Mouse (Mus musculus): ENCODE measurements around the gene Rnf10.

The Rnf10 gene

DNA sequence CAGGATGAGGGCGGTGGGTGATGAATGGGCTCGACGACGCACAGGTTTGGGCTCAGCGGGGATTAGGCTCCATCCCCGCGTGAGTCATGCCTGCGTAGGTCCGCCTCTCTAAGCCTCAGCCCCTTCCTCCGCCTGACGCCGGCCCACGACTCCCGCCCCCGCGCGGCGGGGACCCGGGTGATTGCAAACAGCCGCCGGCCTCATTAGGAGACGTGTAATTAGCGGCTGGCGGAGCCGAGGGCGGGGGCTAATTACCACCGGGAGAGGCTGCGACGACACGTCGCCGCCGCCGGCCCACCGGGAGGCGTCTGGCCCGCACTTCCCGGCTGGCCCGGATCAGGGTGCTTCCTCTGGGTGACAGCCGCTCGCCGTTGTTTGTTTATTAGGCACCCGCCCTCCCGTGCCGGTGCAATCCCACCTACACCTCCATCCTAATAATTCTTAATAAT is 37.4 kb downstream of the Rnf10 start:
- DNase-seq (ENCODE audit: low read depth): peak; percentile 78

DNA sequence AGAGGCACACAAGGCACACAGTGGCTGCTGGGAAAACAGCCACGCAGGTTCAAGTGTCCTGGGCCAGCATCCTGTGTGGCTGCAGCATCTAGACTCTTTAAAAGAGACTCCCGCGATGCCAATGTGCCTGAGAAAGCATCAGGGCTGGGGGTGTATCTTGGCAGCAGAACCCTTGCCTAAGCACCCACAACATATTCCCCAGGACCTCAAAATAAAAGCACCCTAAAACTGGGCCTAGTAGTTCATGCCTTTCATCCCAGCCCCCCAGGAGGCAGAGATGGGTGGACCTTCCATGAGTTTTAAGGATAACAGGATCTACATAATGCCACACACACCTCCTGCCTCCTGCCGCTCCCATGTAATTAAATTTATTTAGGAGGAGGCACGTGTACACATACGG is 38.2 kb downstream of the Rnf10 start:
- DNase-seq (ENCODE audit: low read depth): no peak

DNA sequence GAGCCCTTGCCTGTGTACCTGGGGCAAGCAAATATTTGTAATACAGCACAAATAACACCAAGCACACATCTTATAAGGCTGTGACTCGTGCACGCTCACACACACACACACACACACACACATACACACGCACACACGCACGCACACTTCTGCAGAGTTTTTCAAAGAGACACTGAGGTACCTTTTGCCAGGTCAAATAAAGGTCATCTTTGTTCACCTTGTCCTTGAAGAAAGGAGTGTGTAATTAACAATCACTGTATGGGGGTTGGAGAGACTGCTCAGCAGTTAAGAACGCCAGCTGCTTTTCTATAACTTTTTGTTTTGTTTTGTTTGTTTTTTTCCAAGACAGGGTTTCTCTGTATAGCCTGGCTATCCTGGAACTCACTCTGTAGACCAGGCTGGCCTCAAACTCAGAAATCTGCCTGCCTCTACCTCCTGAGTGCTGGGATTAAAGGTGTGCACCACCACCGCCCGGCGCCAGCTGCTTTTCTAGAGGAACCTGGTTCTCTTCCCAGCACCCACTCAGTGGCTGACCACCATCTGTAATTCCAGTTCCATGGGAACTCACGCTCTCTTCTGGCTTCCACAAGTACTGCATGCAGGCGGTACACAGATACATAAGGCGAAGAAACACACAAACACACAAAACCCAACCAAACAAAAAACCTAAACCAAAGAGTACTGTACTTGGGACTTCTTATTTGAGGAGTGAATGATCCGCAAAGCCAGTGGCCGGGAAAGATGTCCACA is 39.5 kb downstream of the Rnf10 start:
- DNase-seq (ENCODE audit: low read depth): no peak

DNA sequence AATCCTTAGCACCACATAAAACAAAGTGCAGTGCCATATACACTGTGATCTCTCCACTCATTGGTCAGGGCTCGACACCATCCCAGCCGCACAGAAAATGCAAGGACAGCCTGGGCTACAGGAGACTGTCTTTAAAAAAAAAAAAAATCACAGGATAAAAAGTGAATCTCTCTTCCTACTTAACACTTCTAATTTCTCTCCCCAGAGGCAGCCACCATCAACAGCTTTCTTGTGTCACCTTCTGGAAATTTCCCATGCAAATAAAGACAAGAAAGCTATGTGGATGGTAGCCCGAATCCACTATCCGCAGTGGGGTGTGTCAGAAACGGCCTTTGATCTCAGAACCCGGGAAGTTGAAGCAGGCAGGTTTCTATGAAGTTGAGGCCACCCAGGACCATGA is 40.2 kb downstream of the Rnf10 start:
- no peak for DNase-seq (ENCODE audit: low read depth)

DNA sequence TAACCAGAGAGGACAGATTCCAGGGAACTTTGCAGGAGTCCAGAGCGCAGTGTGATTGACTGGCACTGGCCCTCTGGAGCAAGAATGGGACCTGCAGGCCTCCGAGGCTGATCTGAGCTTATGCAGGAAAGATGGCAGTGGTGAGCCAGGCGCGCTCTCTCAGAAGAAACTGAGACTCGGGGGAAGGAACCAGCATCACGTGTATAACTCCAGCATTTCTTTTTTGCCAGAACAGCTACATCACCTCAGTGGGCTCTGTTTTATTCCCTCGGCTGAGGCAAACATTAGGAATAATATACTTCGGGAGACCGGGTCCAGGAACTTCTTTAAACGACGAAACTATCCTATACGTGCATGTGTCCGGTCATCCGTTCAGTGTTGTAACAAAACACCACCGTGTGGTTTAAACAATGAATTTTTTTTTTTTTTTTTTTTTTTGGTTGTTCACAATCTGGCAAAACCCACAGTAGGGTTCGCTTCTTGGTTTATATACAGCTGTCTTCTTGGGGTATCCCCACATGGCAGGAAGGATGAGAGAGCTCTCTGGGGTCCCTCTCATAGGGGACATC is 41.1 kb downstream of the Rnf10 start:
- DNase-seq (ENCODE audit: low read depth): no peak

DNA sequence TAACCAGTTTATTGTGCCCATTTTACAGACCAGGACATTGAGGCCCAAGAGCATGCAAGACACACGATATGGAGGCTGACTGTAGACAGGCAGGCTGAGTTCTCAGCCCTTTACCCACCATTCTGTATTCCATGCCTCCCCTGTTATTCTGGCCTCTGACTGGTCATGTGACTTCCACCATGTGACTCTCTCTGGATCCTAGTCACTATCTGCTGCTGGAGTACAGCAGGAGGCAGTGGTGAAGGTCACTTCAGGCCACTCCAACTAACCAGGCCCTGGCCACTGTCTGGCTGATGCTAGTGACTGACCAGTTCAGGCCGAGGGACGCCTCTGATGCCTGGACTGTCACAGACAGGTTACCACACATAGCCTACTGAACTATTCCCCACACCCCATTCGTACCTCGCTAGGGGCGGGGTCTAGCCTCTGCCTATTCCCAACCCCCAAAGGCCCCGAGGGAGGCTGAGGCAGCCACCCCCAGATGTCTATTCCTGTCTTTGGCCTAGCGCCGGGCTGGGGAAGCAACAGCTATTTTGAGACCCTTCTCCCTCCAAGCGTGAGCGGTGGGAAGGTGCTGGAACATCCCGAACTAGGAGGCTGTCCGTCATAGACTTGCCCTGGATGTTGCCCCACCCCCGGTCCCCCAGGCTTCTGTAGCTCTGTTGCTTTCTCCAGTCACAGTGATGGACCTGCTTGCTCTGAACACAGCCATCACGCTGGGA is 41.7 kb downstream of the Rnf10 start:
- no peak for DNase-seq (ENCODE audit: low read depth)

DNA sequence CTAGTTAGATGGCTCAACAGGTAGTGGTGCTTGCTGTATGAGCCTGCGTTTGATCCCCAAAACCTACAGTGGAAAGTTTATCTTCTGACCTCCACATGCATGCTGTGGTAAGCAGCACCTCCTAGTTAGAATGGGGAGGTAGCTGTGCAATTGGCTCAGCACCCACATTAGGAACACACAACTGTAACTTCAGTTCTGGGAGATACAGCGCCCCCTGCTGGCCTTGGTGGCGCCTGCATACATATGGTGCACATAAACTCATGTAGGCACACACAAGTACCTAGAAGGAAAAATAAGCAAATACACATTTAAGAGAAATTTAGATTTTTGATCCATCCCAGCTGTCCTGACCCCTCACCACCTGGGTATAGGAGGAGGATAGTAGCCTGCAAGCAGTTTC is 50.2 kb downstream of the Rnf10 start:
- DNase-seq (ENCODE audit: low read depth): no peak

DNA sequence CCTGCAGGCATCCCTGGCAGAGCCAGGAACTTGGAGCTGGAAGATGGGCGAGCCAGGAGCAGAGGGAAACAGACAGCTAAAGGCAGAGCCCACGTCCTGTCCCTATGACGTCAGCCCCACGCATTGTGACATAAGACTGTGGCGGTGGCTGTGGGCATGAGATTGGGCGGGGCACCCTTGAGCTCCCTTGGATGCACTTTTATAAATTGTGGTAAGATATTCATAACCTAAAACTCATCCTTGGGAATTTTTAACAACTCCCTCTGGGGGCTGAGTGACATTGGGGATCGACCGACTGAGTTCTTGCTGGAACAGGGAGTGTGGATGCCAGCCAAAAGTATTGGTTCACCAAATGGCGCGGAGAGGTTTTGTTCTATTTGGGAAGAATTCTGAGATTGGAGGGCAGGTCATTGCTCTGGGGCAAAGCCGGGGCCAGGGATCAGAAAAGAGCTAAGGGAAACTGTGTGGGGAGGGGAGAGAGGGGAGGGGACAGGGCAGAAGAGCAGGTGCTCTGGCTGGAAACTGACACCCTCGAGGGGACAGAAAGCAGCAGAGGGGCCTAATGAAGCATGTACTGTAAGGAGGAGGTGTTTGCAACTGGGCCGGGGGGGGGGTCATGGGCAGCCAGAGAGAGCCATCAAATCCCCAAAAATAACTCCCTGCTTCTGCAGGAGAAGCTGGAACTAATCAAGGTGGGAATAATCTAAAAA is 51.6 kb downstream of the Rnf10 start:
- DNase-seq (ENCODE audit: low read depth): no peak

DNA sequence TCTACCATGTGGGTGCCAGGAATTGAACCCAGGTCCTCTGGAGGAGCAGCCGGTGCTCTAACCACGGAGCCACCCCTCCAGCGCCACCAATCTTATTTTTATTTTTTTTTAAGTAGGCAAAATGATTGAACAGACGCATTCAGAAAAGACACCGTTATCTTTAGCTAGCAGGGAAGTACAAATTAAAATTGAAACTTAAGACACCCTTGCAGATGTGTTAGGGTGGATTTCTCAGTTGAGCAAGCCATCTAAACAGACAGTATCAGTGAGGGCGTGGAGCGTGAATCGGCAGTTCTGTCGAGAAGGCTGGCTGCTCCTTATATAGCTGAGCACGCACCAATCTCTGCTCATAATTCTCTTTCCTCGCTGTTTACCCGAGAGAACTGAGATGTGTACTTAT is 54.7 kb downstream of the Rnf10 start:
- no peak for DNase-seq (ENCODE audit: low read depth)

DNA sequence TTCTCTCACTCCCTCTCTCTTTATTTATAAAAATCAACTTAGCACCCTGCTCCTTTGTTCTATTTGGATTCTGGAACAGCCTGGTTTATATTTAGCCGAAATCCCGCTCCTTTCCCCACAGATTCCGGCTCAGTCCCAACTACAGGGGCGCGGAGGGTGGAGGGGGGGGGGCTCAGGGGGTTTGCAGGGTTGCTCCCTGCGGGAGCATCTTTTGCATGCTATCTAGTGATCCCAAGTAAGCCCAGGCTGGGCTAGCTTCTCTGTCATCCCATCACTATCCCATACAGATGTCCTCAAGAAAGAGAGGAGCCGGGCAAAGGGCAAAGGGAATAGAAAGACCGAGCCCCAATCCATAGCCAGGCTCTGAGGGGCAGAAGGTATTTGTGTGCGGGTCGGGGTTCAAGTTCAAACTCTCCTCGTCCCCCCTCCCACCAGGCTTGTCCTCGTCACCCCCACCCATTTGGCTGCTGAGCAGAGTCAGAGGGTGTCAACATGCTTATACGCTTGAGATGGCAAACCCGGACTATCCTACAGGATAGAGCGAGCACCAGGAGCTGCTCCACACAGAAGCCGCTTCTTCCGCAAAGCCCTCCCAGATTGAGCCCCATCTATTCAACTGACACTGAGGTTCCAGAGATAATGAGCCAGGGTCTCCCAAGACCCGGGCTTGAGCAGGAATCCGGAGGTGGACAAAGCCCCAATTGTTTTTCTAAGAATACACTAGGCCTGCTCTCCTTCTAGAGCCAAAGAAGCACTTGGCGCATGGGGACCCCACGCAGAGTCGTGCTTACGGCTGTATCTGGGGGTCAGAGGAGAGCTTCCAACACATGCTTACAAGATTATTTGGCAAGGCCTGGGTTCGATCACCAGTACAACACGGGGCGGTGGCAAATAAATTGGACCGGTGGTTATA is 57.2 kb downstream of the Rnf10 start:
- DNase-seq (ENCODE audit: low read depth): no peak

DNA sequence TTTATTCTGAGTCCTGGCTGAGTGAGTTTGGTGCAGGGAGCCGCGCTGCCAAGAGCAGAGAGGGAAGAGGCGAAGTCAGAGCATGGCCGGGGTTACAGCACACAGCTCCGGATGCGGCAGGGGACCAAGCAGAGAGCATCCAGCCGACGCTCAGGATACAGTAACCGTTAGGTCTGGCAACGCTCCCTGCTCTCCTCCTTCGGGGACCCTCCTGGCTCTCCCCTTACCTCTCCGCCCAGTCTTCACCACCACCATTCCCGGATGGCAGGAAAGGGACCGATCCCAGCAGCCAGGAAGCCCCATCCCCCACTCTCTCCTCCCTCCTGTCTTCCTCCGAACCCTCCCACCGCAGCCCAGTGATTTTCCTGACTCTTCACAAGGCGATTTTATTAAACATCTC is 57.8 kb downstream of the Rnf10 start:
- DNase-seq (ENCODE audit: low read depth): no peak

DNA sequence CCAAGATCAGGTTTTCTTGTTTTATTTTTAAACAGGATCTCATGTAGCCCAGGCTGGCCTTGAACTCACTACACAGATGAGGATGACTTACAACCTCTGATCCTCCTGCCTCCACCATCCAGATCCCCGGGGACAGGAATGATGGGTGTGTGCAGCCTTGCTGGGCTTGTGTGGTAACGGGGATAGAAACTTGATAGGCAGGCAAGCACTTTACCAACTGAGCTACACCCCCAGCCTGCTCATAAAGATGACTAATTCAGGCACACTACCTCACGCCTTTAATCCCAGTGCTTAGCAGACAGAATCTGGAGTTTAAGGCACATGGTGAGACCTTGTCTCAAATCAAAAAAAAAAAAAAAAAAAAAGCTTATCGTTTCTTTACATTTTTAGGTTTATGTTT is 59.8 kb downstream of the Rnf10 start:
- no peak for DNase-seq (ENCODE audit: low read depth)

DNA sequence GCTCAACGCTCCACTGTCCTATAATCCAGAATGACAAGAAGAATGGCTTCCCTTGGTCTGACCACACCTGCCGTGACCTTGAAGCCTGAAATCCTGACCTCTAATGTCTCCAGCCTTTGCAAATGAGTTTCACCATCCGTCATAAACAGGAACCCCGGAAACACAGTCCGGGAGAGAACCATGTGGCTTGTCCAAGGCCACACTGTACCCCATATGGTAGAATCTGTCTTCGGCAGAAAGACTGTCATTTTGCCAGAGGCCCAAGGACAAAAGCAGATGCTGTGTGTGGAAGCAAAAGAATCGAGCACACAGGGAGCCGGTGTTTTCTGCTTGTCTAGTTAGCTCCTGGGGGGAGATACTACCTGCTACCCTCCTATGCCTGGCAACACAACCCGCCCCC is 60.2 kb downstream of the Rnf10 start:
- DNase-seq (ENCODE audit: low read depth): no peak

DNA sequence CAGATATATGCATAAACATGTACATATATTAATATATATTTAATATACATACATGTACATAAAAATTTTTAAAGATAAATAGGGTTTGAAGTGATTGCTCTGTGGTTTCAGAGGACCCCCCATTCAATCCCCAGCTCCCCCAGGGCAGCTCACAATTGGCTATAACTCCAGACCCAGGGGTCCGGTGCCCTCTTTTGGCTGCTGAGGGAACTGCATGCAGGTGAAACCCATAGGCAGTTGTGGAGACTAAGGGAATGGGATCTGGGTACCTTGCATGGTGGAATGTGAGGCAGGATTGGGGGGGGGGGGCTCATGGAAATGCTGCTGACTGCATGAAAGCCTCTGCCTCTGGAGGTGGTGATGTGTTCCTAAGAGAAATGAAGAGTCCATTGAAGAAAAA is 62.3 kb downstream of the Rnf10 start:
- DNase-seq (ENCODE audit: low read depth): peak; percentile 71

DNA sequence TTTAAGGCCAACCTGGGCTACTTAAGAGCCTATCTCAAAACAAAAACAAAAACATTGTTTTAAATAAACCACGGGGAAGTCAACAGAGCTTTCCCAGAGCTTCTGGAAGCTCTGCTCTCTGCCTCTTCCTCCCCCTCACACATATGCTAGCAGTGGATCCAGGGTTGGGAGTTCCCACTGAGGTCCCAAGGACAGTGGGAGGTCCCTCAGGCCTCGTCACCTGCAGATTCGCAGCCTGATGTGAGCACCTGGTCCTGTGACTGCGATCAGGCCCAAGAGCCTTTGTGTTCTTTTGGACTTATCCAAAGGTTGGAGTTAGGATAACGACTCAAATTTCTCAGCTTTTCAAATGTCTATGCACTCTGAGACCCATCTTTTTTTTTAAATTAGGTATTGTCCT is 64.1 kb downstream of the Rnf10 start:
- no peak for DNase-seq (ENCODE audit: low read depth)

DNA sequence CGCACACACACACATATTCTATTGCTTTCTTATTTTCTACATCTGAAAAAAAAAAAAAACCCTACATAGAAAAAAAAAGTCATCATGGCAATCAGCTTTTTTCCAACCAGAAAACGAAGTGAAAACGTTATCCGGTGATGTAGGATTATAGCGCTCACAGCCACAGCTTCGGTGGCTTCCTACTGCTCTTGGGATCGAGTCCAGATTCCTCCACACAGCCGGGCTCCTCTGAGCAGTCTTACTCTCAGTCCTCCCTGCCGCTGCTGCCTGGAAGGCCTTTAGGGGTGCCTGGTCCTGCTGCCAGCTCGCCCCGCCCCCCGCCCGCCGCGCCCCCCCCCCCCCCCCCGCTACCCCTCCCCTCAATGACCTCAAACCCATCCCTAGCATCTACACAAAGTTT is 64.8 kb downstream of the Rnf10 start:
- DNase-seq (ENCODE audit: low read depth): no peak

DNA sequence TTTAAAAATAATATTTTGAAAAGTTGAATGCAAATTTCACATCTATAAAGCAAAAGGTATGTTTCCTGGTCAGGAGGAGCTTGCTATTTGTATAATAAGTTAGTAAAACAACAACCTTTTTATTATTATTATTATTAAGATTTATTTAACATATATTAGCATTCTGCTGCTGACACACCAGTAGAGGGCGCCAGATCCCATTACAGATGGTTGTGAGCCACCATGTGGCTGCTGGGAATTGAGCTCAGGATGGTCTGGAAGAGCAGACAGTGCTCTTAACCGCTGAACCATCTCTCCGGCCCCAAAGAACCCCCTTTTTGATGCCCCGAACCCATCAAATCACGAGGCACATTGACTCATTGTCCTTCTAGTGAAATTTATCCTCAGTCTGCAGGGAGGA is 65.5 kb downstream of the Rnf10 start:
- DNase-seq (ENCODE audit: low read depth): no peak

DNA sequence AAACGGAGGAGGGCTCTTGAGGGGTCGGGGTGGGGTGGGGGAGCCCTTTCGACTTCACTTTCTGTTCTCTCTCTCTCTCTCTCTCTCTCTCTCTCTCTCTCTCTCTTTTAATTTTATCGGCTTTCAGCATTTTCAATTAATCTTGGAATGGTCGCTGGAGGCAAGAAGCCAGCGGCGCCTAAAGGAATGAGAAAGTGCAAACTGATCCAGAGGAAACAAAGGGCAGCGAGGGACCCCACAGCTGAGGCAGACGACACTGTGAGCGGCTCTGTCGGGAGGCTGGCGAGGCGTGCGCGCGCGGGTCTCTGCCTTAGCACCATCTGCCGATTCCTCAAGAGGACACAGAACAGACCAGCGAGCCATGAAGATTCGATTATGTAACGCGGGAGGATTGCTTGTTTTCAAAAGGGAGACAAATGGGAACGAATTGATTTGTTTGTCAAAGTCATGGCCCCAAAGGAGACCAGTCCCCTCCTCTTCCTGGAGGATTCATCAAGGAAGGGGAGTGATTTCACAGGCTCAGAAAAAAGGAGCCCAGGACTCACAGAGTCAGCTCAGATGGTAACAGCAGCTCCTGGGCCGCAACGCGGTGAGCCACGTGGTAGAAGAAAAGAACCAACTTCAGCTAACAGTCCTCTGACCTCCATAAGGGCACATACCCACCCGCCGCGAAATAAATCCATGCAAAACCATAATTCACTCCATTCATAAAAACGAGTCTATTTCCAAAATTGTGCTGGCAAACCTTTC is 68.0 kb downstream of the Rnf10 start:
- DNase-seq (ENCODE audit: low read depth): peak; percentile 40

DNA sequence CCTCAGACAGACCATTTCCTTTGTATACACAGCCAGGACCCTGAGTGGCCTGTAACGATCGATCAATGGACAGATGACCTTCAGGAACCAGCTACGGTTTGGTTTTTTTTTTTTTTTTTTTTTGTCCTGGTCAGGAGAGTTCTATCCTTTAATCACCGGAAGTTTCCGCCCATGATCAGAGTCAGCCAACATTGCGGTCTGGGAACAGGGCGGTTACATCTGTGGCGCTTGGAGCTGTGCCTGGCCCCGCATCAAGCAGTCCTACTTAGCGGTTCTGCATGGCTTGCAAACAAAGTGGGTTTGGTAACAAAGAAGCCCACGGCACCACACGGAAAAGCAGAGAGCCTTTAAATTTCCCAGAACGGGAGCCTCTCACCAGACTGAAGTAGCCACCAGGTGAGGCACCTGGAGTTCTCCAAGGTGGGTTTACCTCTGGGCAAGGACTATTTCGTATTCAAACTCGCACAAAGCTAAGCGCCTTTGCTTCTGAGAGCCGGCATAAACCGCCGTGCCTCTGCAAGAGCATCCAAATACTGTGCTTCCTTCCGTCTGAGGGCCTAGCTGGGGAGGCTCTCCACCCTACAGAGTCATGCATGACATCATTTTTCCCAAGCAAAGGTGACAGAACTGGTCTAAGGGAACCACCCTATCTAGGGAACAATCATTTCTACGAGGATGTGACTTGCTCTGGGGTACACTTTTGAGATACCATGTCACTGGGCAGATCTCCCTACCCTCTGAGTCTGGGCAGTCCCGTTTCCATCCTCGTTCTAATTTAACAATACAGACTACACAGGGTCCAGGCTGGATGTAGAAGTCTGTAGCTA is 68.8 kb downstream of the Rnf10 start:
- peak; percentile 40 for DNase-seq (ENCODE audit: low read depth)

DNA sequence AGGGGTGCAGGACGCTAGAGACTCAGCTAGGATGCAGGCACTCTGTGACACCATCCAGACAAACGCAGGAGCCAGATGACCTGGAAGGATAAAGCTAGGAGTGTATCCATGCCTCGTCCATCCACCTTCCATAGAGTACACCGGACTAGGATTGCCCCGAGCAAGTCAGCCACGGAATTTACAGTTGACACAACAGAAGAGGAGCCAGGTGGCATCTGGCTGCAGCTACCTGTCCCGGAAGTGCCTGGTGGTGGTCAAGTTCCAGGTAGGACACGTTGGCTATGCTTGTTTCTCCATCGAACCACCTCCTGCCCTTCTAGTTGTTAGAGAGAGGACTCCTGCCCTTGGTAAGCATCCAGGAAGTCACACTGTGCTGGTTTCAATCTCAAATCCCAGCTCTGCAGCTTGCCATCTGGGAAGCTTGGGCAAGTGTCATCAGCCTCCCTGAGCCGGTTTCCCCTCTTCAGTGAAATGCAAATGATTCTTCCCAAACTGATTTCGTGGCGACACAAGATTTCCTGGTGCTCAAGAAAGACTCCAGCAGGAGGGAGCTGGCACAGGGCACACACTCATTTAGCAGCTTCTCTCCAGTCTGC is 78.0 kb downstream of the Rnf10 start:
- DNase-seq (ENCODE audit: low read depth): no peak

All from naive thymus-derived CD4-positive, alpha-beta T cell, adult 2 months (primary cell).